Mouse (Mus musculus): ENCODE results near the gene Cfap44.

DNA sequence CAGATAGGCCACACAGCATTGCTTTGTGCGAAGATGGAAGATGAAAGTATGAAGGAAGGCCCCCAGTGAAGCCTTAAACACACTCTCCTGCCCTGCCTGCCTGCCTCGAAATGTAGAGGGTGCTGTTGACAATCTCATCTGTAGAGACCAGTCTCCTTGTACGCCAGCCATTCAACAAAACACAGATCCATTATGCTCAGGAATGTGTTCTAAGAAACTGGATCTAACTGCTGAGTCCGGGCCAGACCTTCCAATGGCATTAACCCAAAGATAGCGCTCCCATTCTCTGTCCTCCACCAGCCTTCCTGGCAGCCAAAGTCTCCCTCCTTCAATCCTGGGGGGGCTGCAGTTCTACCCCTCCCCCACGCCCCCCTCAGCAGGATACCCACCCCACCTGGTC, 121.9 kb downstream of the Cfap44 start:
- TF ChIP-seq POLR2A (IDR thresholded peaks at IDR 0.05; ENCODE audit: insufficient read length, low read depth) (no peak), MYOG (IDR thresholded peaks at IDR 0.05; ENCODE audit: control insufficient read depth in 1 of 3, insufficient read depth in 1 of 3, insufficient read length in 2 of 3, low read depth in 2 of 3) (no peak), SRF (IDR thresholded peaks at IDR 0.05; ENCODE audit: control insufficient read depth, insufficient read length, low read depth) (no peak), MYOD1 (IDR thresholded peaks at IDR 0.05; ENCODE audit: control insufficient read depth in 1 of 3, insufficient read length in 2 of 3, low read depth in 2 of 3) (no peak), POLR2AphosphoS2 (IDR thresholded peaks at IDR 0.05; ENCODE audit: insufficient read length, low read depth) (no peak)
